Mouse (Mus musculus) erythroblast, embryonic 14.5 days (primary cell): ENCODE measurements around the gene Nr1h4. TPM values are rescaled to one million over a fixed set of nuclear protein-coding genes. Genes with fewer than 3 reads are reported as not detected.
"Not testable (repeated sequence)": the region's sequence is repeated elsewhere in the genome, so short reads cannot be mapped to it uniquely, and the experiment has no call there.

Experiments
- H3K27me3 ChIP-seq: 2 replicates; pipeline ENCODE4 v1.6.1; 2012; ENCODE audit warnings: inconsistent platforms; ENCODE audit not compliant: control insufficient read depth
- H3K36me3 ChIP-seq: 2 replicates; pipeline ENCODE4 v1.6.1; 2012; ENCODE audit warnings: mild to moderate bottlenecking, inconsistent platforms; ENCODE audit not compliant: control insufficient read depth
- H3K4me1 ChIP-seq: 2 replicates; pipeline ENCODE4 v1.6.1; 2012; ENCODE audit warnings: inconsistent platforms; ENCODE audit not compliant: control insufficient read depth
- H3K4me3 ChIP-seq: replicated peaks from 2 replicates; pipeline ENCODE3; 2012; ENCODE audit warnings: moderate library complexity, mild to moderate bottlenecking, inconsistent platforms
- H3K9me3 ChIP-seq: 2 replicates; pipeline ENCODE4 v1.6.1; 2012; ENCODE audit warnings: low read length, inconsistent platforms, mixed read lengths; ENCODE audit not compliant: control insufficient read depth
- GATA1 ChIP-seq: IDR thresholded peaks from 2 replicates; pipeline ENCODE4 v1.6.1; 2012; ENCODE audit warnings: low read length, inconsistent platforms, mixed read lengths
- TAL1 ChIP-seq: IDR thresholded peaks from 3 replicates; pipeline ENCODE4 v1.6.1; 2012; ENCODE audit warnings: low read length, inconsistent platforms, mixed read lengths
- polyA plus RNA-seq: library from polyadenylated mRNA; stranded (reverse); fragments of >175 nt; gene quantifications from 2 replicates; pipeline ENCODE4 v1.2.3, GENCODE M21; 2012

Gene Nr1h4
- not detected in 2 replicates for polyA plus RNA-seq

- TF ChIP-seq TAL1 (no peak), GATA1 (no peak)
- Histone ChIP-seq H3K27me3 (no peaks in the 10 kb centered on the region), H3K4me3 (no peak within 1 kb of the TSS), H3K9me3 (no peaks in the 10 kb centered on the region), H3K4me1 (no peaks in the 10 kb centered on the region), H3K36me3 (no peaks in the 10 kb centered on the region)
Observed at GRCm38 (mm10) chr10:89532929-89533727, at the start of gene Nr1h4. Gene Nr1h4 (minus strand): TSS chr10:89533585.

DNA sequence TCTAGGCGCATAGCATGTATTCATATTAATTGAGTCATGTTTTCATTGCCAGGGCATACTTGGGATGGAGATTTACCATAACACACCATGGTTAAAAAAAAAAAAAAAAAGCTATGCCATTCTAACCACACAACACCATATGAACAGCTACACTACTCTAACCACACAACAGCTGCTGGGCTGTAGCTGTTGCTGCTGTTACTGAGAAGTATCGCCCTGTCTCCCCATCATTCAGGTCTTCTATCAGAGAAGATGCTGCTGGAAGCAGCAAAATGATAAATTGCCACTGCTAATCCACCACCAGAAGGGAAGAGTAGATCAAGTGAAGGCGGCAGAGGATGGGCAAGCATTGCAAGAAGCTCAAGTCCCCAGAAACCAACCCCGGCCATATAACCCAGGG lies 45.4 kb upstream of the Nr1h4 start:
- TF ChIP-seq TAL1 (no peak), GATA1 (no peak)
- H3K9me3 ChIP-seq = no peaks in the 10 kb centered on the region
- H3K4me1 ChIP-seq = no peaks in the 10 kb centered on the region
- H3K36me3 ChIP-seq = no peaks in the 10 kb centered on the region
- H3K27me3 ChIP-seq = no peaks in the 10 kb centered on the region
- no peak overlapping the region for H3K4me3 ChIP-seq

DNA sequence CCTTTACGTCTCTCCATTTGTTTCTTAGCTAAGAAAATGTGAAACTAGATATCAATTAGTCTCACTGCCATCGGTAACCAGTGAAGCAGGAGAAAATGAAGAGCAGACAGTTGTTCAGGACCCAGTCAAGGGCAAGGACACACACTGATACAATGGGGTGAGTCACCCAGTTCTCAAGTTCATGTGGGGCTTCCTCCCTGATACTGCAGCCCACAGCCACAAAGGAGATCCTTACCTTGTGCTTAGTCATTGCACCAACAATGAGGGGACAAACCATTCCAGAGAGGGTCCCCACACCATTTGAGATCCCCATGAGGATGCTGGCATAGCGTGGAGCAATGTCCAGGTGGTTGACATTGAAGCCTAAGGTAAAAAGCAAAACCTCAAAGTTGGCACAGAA lies 44.3 kb upstream of the Nr1h4 start:
- no peaks in the 10 kb centered on the region for H3K36me3 ChIP-seq
- H3K4me3 ChIP-seq = no peak overlapping the region
- no peaks in the 10 kb centered on the region for H3K4me1 ChIP-seq
- H3K9me3 ChIP-seq = no peaks in the 10 kb centered on the region
- TF ChIP-seq TAL1 = no peak
- TF ChIP-seq GATA1 = no peak
- no peaks in the 10 kb centered on the region for H3K27me3 ChIP-seq

- Histone ChIP-seq H3K4me1 (no peaks in the 10 kb centered on the region), H3K4me3 (no peak overlapping the region), H3K9me3 (peaks cover 4% of the 10 kb centered on the region), H3K36me3 (no peaks in the 10 kb centered on the region), H3K27me3 (no peaks in the 10 kb centered on the region)
- TF ChIP-seq TAL1 = no peak
- TF ChIP-seq GATA1 = no peak
Observed at GRCm38 (mm10) chr10:89573421-89573820, 40.0 kb upstream of the Nr1h4 start.

DNA sequence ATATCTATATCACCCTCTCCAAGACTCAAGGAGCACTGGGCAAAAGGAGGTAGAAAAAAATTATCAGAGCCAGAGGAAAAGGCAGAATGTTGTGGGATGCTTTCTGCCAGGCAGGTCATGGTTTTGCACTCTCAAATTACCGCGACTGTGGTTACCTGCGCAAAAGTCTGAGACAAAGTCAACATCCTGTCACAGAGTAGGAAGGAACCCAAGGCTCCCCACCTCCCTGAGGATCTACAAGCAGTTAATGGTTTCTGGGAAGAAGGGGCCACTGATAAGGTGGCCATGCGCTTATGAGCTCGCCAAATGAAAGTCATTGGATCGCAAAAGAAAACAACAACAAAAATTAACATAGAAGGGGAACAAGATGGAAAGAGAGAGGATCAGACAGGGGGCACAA lies 39.6 kb upstream of the Nr1h4 start:
- TF ChIP-seq TAL1 (no peak), GATA1 (no peak)
- Histone ChIP-seq H3K9me3 (peaks cover 4% of the 10 kb centered on the region), H3K27me3 (no peaks in the 10 kb centered on the region), H3K36me3 (no peaks in the 10 kb centered on the region), H3K4me1 (no peaks in the 10 kb centered on the region), H3K4me3 (no peak overlapping the region)

DNA sequence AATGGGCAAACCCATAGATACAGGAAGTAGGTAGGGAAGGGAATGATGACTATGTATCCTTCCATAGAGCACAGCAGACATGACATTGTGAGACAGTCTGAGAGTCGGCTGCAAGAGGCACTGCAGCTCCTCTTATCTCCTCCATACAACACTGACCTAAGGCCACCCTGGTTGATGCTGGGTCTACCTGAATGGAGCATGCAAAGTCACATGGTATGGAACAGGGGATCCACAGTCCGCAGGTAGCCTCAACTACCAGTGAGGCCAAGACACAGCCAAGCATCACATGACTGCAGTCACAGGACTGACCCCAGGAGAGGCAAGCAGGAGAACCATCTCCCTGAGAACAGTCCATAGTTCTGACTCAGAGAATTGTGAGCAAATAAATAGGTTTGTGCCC lies 34.0 kb upstream of the Nr1h4 start:
- Histone ChIP-seq H3K36me3 (no peaks in the 10 kb centered on the region), H3K9me3 (peaks cover 4% of the 10 kb centered on the region), H3K4me1 (no peaks in the 10 kb centered on the region), H3K4me3 (no peak overlapping the region), H3K27me3 (no peaks in the 10 kb centered on the region)
- no peak for TF ChIP-seq TAL1
- TF ChIP-seq GATA1 = no peak

DNA sequence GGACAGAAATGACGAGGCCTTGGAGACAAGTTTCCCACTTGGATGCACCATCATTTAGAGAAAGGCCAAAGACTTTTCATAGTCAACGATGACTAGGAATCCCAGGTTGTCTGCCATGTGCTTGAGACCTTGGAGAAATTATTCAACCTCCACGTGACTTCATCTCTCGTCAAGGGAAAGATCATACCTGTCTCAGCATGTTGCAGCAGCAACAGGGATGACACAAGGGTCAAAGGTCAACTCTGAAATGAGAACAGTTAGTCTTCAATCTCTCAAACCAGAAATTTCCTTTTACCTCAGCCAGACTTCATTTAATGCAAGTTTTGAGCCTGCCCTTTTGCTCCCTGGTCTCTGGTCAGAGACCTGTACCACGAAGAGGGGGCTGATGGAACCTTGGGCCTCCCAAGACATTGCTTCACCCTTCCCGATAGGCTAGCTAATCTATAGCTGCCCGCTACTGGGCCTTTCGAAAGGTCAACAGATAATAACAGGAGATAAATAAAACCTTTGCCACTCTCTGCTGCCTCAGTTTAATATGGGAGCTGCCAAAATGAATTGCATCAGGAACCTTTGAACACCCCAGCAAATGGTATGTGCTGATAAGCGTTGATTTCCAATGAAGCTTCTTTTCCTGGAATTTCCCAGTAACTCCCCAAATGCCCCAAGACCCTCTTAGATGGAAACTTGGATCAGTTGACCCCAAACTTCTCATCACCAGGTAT lies 32.1 kb upstream of the Nr1h4 start:
- no peaks in the 10 kb centered on the region for H3K4me1 ChIP-seq
- H3K27me3 ChIP-seq = no peaks in the 10 kb centered on the region
- no peaks in the 10 kb centered on the region for H3K36me3 ChIP-seq
- no peak for TF ChIP-seq TAL1
- no peak for TF ChIP-seq GATA1
- H3K9me3 ChIP-seq = peaks cover 4% of the 10 kb centered on the region
- no peak overlapping the region for H3K4me3 ChIP-seq

DNA sequence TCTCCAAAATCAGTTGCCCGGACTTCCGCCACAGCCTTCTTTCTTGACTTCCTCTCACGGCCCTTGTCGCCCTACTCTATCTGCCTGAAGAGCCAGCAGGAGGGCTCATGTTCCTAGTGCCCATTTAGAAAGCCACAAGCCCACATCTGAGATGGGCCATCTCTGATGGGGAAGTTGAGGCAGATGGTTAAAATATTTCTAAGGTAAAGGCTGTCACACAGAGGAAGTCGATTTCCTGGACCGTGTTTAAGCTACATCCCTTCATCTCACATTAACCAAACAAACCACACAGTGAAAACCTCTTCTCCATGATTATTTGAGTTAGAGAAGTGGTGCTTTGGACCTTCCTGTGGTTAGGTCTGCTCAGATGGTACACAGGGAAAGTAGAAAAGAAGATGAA lies 28.7 kb upstream of the Nr1h4 start:
- Histone ChIP-seq H3K4me1 (no peaks in the 10 kb centered on the region), H3K4me3 (no peak overlapping the region), H3K9me3 (no peaks in the 10 kb centered on the region), H3K27me3 (no peaks in the 10 kb centered on the region), H3K36me3 (no peaks in the 10 kb centered on the region)
- no peak for TF ChIP-seq GATA1
- no peak for TF ChIP-seq TAL1

DNA sequence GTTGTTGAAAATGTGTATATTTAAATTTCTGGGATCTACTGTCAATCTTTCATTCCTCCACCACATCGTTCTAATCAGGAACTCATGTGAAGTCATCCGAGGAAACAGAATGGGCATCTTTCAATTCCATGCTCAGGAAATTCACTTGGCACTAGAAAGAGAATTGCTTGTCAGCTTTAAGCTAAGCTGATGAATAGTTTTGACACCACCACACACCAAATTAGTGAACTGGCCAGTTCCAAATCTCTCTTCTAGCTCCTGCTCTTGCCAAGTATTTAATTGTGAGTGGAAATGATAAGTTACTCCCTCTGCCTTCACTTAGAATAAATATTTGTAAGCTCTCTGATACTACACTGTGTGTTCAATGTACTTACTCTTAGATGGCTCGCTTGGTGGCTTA lies 26.0 kb upstream of the Nr1h4 start:
- Histone ChIP-seq H3K4me1 (no peaks in the 10 kb centered on the region), H3K36me3 (no peaks in the 10 kb centered on the region), H3K27me3 (no peaks in the 10 kb centered on the region), H3K4me3 (no peak overlapping the region), H3K9me3 (no peaks in the 10 kb centered on the region)
- TF ChIP-seq GATA1 (no peak), TAL1 (no peak)

DNA sequence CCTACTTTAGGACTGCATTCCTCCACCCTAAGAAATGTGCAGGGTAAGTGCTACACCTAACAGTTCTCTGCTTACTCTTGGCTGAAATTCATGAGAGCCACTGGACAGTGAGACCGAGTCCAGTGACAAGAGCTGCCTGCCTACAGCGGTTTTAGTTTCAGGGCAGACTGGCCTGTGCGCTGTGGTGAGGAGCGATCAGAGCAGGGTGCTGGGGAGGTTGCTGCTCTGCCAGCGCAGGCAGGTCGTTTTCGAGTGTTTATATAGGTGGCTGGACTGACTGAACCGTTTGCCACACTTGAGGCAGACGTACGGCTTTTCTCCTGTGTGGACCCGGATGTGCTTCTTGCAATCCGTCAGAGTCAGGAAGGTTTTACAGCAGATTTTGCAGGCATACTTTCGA lies 21.5 kb upstream of the Nr1h4 start:
- H3K9me3 ChIP-seq, H3K4me1 ChIP-seq, H3K4me3 ChIP-seq, H3K27me3 ChIP-seq, H3K36me3 ChIP-seq: not testable (repeated sequence)

DNA sequence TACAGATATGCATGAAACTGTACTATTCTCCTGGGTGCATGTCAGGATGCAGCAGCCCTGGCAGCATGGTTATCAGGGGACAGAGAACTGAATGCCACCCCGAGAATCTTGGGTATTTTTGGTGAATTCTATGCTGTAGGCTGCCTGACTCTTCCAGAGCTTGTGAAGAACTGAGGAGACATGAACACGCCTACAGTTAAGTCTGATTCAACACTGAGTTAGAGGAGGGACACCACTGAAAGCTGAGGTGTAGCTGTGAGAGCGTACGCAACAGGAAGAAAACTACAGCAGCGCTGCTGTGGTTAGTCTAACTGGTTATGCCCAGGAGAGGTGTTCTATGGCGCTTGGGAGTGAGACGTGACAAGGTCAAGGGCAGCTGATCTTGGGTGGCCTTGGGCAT lies 20.5 kb upstream of the Nr1h4 start:
- not testable (repeated sequence) for H3K4me1 ChIP-seq, H3K27me3 ChIP-seq, H3K9me3 ChIP-seq, H3K36me3 ChIP-seq, H3K4me3 ChIP-seq
